Mouse (Mus musculus) A20 (cell line): ENCODE measurements at regions not wholly inside any gene's neighbourhood (a gene's known extent, or its start where the extent isn't known, plus 50 kb on each side); places are given as distances from the start of the nearest gene placed in this dataset.

Experiments
- DNase-seq: peaks from one replicate; pipeline ENCODE4 v3.0.0-alpha.2; 2011; ENCODE audit warnings: low read depth, low spot score

DNA sequence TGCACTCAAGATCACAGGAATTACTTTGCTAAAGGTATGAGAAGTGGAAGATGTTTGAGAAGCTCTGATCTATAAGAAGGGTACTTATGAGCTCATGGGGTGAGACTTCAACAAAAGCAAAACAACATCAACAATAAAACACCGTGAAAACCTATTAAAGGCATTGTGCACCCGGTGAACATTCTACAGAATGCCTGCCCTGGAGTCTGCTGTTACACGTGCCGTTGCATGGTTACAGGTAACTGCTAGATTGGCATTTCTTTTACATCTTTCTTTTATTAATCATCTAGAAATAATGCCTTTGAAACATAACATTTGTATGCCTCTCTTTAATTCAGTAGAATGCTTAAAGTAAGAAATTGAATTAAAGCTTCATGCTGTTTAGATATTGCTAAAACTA lies 661.0 kb downstream of the Pcdh18 start:
- no peak for DNase-seq

GRCm38 (mm10) chr3:49093818-49094680 lies 663.1 kb downstream of the Pcdh18 start:
- DNase-seq = peak; percentile 35

DNA sequence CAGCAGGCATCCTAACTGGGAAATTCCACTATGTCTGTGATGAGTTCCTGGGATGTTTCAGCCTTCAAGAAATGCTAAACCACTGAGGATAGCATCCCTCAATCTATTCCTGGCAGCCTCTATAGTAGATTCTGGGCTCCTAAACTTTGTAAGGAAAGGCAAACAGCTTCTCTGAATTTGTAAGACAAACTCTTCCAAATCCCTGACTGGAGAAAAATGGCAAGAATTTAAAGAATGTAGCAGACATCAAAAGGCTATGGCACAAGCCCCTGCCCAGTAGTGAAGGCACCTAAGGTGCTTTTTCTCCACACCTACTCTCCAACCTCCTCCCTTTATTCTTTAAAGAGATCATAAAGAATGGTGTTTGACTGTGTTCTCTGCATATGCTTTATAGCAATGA lies 688.3 kb downstream of the Pcdh18 start:
- DNase-seq = no peak

DNA sequence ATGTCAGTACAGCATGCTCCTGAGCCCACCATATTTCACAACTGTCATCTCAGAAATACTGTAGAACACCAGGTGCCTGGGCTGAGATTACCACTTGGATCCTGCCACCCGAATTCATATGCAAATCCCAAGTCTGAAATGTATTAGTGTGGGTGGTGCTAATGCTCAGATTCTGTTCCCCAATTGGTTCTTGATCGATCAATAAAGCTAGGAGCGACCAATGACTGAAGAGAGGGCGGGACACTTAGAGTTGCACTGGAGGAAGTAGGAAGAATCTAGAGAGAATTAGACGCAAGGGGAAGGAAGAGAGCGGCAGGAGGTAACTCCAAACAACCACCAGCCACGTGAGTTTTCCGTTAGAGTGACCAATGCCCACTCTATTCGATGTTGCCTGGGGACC lies 695.0 kb downstream of the Pcdh18 start:
- DNase-seq = peak; percentile 86

GRCm38 (mm10) chr3:49032981-49033380 lies 724.1 kb downstream of the Pcdh18 start:
- no peak for DNase-seq

DNA sequence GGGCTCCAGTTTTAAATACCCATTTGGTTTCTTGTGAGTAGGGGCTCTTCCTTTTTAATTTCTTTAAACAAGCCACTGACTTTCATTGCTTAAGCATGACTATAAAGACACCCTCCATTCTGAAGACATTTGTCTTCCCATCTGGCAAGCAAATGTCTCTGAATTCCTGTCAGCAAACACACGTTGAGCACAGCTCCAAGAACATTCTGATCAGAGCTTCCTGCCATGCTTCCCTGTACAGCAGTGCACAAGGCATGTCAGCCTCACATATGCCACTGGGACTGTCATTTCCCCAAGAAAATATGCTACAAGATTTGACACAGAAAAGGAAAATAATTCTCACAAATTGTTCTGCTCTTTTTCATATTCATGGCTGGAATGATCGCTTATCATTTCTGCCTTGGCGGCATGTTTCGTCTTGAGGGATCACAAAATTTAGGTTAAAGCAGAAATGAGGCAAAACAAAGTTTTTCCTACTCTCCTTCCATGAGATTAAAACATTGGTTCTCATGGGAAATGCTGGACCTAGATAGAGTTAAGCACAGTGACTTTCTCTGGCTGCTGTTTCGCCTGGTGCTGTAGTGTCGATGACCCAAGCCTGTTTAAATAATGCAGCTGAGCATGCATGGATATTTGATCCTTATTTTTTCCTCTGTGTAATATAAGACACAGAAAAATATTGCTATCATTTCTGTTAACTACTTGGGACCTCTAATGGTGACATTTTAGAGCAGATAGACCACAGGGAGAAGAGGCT lies 747.7 kb downstream of the Pcdh18 start:
- no peak for DNase-seq
